Mouse (Mus musculus): ENCODE results near the gene Rin1.

GRCm38 (mm10) chr19:5094243-5094632 lies 44.0 kb downstream of the Rin1 start:
- TF ChIP-seq CTCF (IDR thresholded peaks at IDR 0.05; ENCODE audit: low read depth, low read length) (peak; percentile 86), POLR2A (IDR thresholded peaks at IDR 0.05; ENCODE audit: extremely low read depth, insufficient read depth, low read length) (no peak)
